Mouse (Mus musculus): Measurements from ENCODE around the gene Cfap126.

Gene Cfap126

DNA sequence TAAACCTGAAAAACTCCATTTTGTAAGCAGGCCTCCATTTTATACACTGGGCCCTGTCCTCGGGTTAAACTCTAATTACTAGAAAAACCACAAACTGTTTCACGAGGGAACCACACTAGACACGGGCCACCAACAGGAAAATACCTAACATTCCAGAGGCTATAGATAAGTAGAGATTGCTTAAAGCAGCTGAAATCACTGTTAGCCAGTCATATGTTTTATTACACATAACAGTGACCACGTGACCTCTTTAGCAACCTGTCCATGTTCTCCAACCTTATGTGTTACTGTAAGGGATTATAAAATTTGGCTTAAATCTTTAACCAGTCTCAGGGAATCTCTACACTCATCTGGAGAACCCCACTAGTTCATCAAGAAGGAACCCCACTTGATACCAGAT is 19.3 kb upstream of the Cfap126 start:
- no peak for DNase-seq (ENCODE audit: low read depth, low spot score)

DNA sequence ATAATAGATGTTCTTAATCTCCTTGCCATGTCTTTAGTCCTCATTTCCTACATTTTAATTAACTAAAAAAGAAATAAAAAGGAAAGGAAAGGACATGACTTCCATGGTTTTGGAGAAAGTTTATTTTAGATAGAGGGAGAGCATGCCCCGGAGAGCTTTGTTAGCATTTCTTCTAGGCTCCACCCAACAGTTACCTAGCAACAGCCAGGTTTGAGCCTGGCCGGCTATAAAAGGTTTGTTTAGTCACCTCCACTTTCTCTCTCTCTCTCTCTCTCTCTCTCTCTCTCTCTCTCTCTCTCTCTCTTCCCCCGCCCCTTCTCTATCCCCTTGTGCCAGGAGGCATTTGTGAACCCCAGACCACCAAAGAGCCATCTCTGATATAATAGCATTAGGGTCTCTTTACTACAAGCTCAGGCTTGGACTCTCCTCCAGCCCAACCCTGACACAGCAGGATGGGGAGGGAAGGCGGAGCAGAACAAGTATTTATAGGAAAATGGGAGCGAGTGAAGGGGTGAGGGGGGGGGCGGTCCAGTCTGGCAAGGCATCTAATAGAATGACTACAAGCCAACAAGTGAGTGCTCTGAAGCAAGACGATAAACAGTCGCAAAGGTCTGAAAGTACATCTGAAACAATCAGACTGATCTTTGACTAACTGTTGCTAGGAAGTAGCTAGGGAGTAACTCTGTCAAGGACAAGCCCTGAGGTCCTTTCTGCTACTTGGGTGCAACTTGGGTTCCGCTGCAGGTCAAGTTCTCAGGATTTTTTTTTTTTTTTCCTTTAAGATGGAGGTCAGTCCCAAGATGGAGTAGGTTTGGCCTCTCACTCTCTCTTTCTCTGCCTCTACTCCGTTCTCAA is 17.4 kb upstream of the Cfap126 start:
- peak; percentile 54 for DNase-seq (ENCODE audit: low read depth, low spot score)

DNA sequence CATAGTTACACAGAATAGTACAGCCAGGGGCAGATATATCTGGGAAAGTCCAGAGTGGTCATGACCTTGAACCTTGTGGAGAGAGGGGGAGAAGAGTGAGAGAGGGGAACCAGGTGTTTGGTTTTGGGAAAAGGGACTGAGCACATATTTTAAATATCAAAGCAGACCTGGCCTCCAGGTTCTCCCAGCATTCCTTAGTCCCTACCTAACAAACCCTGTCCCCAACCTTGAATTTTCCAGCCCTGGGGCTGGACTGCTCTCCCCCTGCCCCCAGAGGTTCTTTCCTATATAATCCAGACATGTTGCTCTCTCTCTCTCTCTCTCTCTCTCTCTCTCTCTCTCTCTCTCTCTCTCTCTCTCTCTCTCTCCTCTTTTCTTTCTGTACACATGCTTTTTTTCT is 16.6 kb upstream of the Cfap126 start:
- no peak for DNase-seq (ENCODE audit: low read depth, low spot score)

DNA sequence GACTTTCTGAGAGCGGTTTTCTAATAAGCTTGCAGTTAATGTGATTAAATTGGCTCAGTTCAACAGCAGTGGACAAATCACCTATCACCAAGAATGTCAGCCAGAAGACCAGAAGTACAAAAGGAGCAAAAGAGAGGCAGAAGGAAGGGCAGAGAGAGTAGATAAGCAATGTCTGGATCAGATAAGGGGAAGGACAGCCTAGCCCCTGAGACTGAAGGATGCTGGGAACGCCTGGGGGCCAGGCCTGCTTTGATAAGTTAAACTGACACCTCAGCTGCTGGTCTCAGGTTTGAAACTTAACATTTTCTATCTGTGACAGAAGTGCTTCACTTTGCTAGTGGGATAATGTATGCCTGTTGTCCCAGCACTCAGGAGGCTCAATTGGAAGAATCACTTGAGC is 16.1 kb upstream of the Cfap126 start:
- no peak for DNase-seq (ENCODE audit: low read depth, low spot score)

DNA sequence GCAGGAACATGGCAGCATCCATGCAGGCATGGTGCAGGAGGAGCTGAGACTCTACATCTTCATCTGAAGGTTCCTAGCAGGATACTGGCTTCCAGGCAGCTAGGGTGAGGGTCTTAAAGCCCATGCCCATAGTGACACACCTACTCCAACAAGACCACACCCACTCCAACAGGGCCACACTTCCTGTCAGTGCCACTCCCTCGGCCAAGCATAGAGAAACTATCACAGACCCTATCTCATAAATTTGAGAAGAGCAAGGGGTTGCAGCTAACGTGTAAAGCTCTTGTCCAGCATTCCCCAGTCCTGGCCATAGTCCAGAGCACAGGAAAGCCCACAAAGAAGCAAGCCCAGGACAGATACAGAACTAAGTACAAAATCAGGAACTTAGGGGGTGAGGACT is 12.7 kb upstream of the Cfap126 start:
- no peak for DNase-seq (ENCODE audit: low read depth, low spot score)

DNA sequence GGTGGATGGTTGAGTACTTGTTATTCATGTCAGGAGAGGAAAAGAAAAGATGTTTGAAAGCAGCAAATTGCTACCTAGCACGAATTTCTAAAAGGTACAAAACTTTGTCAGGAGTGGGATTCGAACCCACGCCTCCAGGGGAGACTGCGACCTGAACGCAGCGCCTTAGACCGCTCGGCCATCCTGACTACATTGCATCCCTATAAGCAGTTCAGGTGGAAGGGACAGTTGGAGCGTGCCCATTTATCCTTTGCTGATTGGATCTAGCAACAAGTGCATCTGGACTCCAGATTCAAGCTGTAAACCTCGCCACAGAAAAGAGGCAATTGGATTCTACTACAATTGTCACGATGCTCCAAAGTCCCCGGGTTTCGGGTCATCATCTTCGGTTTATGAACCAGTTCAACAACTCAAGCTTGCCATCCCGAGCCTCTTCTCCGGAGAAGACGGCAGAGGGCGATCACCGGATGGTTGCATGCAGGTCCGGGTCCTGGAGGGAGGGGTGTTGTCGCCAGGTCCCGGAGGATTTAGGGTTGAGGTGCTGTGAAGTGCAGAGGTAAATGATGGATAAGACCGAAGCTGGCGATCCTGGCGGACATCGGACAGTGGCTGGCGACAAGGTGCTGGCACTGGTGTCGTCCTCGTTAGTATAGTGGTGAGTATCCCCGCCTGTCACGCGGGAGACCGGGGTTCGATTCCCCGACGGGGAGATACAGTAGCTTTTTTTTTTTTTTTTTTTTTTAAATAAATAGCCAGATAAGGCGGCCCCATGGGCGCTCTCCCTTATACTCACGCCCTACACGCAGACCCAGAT is 11.8 kb upstream of the Cfap126 start:
- peak; percentile 90 for DNase-seq (ENCODE audit: low read depth, low spot score)

DNA sequence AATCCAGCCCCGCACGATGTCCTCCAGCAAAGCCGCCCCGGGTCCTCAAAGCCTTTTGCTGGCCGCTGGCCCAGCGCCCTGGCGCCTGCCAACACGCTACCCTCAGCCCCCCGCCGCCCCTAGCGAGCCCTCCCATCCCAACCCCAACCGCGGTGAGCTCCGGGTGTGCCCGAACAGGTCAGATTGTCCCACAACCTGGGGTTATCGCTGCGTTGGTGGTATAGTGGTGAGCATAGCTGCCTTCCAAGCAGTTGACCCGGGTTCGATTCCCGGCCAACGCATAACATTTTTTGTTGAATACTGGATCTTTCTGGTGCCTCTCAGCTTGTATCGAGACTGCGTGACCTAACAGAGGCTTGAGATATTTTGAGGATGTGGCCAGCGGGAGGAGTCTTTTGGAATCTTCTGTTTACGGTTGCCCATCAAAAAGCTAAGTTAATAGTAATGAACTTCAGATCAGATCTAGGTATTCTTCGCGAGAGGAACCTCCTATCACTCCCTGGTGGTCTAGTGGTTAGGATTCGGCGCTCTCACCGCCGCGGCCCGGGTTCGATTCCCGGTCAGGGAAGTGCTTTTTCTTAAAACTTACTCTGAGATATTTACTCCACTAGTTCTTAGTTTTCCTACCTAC is 11.1 kb upstream of the Cfap126 start:
- peak; percentile 91 for DNase-seq (ENCODE audit: low read depth, low spot score)

DNA sequence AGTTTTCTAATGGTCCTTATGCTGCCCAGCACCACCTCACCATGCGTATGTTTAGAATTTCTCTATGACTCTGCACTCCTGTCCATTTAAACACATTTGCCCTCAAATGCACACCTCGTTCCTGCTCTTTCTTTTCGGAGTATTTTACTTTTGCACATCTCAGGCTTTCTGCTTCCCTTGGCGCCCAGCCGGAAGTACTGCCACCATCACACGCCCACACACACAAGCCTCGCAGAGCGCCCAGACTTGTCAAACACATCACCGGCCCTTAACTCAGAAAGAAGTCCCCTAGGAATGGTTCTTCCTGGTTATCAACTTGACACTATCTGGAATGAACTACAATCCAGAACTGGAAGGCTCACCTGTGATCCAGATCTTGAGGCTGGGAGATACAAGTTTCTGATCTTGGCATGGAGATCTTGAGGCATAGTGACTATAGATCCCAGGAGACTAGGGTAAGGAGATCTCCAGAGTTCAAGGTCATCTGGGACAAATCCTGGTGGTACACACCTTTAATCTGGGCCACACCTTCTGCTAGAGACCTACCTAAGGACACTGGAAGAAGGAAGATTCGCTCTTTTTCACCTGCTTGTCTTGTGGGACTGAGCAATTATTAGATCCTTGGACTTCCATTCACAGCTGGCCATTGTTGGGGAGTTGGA is 10.4 kb upstream of the Cfap126 start:
- DNase-seq (ENCODE audit: low read depth, low spot score), result peak; percentile 84

DNA sequence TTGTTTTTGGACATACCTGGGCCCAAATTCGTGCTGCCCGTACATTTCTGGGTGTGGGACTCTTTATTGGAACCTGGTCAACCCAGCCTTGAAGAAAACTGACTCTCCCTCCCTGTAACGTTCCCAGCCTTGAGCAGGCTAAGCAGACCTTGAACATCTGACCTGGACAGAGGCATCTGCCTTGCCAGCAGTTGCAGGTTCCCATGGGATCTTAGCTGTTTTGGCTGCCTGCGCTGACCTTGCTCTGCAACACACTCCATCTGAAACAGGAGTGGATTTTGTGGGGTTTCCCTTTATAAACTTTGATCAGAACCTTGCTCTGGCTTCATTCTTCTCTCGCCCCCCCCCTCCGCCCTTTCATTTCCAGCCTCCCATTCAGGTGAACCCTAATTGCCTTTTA is 8.5 kb upstream of the Cfap126 start:
- DNase-seq (ENCODE audit: low read depth, low spot score), result no peak

DNA sequence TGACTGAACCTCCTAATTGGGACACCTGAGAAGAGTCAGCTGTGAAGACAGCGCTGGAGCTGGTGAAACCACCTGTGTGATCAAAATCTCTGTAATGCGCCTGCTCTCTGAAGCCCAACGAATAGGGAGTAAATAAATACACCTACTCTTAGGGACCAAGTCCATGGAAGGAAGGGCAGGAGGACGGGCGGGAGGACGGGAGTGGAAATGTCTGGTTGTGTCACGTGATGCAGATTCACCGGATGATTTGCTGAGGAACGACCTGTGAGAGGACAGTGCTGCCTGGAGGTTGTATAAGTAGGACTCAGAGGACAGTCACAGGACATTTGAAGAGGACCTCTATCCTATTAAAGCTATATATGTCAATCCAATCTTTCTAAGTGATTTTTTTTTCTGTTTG is 4.1 kb upstream of the Cfap126 start:
- no peak for DNase-seq (ENCODE audit: low read depth, low spot score)

DNA sequence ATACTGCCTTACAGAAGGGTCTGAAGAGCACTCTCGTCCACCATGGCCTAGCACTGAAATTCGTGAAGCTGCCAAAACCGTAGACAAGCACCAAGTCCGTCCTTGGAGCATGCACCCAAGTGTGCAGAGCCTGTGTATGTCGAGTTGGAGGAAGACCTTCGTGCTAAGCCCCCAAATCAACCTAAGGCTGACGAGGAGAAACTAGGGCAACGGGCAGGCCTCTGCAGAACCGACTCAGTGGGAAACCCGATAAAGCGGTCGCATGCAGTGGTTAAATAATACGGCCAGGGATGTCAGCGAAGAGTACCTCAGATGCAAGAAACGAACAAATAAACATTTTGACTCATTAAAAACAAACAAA is 3.1 kb upstream of the Cfap126 start:
- DNase-seq (ENCODE audit: low read depth, low spot score), result no peak

DNA sequence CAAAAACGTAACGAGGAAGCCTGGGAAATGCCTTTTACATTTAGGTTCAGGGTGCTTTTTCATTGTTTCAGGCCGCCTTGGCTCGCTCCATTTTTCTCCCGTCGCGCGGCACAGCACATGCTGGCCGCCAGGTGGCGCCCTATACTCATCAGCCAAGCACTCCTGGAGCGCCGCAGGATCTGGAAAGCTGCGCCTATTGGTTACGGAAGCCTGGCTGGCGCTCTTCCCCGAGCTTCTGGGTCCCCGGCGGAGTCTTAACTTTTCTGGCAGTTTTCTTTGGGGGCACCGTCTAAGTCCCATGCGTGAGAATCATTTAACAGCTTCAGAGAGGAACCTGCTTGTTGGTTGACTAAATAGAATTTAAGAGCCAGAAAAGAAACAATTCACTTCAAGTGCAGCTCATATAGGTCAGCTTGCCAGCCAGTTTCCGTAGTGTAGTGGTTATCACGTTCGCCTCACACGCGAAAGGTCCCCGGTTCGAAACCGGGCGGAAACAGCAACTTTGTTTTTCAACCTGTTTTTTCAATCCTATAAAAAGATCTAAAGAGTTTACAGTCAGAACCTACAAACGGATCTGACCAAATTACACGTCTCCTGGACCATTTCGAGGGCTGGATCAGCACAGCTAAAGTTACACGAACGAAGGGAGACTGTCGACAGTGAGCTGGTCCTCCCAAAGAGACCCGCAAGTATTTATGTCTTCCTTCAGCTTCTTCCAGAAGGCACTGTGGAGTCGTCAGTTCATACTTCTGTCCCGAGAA is 2.5 kb upstream of the Cfap126 start:
- DNase-seq (ENCODE audit: low read depth, low spot score), result peak; percentile 97

DNA sequence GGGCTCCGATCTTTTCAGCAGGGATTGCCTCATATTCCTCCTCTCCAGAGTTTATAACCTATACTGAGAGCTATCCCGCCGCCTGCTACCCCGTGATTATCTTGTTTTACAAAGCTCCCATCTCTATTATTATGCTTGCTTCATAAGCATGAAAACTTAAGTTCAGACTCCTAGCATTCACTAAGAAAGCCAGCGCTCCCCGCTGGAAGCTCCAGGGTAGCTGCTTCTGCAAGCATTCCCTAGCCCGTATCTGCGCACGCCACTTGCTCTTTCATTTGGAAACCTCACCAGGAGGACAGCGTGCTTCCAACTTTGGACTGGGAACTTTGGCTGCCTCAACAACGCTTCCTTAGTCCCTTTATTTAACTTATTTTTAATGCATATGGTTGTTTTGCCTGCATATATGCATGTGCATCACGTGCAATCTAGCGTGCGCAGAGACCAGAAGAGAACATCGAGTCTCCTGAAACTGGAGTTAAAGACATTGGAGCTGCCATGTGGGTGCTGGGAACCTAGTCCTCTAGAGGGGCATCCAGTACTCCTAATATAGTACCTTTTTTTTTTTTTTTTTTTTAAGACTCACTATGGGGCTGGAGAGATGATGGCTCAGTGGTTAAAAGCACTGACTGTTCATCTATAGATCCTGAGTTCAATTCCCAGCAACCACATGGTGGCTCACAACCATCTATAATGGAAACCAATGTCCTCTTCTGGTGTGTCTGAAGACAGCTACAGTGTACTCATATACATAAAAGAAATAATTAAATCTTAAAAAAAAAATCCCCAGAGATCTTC is 1.7 kb upstream of the Cfap126 start:
- peak; percentile 60 for DNase-seq (ENCODE audit: low read depth, low spot score)

DNA sequence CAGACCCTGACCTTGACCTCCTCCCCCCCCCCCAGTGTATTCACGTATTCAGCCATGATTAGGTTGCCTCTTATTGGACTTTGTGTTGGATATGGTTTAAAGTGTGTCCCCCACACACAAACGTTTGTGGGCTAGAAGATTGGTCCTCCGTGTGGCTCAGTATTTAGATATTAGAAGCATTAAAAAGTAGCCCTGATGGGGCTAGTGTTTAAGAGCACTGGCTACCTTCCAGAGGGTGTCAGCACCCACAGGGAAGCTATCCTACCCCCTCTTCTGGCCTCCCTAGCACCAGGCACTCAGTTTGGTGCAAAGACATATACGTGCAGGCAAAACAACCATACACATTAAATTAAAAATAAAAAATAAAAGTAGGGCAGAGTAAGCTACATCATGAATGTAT is 732 bp upstream of the Cfap126 start:
- no peak for DNase-seq (ENCODE audit: low read depth, low spot score)

DNA sequence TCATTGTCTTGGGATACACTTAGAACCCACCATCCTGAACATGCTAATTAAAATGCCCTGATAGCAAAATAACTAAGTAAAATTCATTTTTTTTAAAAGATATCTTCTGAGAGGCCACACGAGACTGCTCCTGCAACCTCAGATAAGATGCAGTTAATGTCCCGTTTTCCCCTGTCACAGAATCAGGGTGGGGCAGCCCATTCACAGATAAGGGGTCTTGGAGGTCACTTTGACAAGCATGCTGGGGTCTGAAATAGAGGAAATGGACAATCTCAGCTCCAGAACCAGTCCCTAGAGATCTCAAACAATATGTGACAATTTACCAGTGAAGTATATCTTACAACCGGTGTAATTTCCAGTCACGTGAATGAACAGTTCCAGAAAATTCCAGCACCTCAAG is 2.6 kb downstream of the Cfap126 start:
- DNase-seq (ENCODE audit: low read depth, low spot score), result no peak

DNA sequence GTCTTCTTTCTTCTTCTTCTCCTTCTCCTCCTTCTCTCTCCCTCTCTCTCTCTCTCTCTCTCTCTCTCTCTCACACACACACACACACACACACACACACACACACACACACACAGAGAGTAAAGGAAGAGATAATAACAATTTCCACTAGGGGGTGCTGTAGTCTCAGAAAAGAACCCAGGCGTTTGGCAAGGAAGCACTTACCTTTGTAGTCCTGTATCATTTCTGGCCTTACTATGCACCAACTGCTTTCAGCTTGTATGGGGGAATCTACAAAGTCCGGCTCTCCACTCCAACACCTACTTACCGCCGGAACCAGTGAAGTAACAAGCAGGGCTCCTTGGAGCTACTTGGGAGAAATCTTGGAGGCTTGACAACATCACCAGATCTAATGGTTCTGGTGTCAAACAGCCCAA is 4.6 kb downstream of the Cfap126 start:
- DNase-seq (ENCODE audit: low read depth, low spot score), result peak; percentile 89

DNA sequence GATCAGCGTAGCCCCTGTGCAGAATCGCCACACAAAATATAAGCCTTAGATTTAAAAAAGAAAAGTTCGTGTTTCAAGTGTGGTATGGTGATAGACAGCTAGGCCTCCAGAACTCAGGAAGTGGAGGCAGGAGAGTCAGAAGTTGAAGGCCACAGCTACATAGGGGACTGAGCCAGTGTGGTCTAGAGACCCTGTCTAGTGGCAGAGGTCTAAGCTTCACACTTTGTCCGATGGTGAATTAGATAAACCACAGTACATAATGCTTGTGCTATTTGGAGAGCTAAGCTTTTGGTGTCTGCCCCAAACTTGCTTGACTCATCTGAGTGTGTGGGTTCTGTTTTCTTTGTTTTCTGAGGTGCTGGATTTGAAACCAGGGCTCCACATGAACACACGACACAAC is 5.3 kb downstream of the Cfap126 start:
- no peak for DNase-seq (ENCODE audit: low read depth, low spot score)

DNA sequence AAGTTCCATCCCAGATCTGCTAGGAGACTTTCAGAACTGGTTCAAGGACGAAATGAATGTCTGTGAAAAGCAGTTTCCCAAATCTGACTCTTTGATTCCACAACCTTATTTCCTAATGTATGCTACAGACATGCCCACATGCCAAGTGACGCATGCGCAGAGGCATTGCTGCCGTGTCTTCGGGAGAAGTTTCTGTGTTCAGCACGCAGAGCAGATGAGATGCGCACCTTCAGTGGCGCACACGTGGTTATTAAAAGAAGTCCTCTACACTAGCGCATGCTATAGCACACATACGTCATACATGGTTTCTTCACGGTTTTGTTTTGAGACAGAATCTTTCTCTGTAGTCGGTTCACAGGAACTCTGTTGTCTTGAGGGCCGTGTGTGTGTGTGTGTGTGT is 5.7 kb downstream of the Cfap126 start:
- no peak for DNase-seq (ENCODE audit: low read depth, low spot score)

DNA sequence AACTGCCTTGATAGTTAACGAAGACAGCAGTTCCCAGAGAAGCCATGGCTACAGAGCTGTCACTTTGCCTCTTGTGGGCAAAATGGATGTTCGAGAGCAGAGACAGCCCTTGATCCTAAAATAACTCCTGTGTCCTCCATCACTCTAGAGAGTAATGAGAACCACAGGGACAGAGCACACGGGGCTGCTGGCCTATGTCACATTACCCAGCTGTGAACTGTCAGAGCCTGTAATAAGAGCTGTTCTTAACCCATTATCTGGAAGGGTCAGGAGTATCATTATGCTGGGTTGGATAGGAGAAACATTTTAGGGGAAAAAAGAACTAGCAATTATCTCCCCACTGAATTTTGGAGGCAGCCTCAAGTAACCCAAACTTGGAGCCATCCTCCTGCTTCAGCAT is 7.2 kb downstream of the Cfap126 start:
- no peak for DNase-seq (ENCODE audit: low read depth, low spot score)

DNA sequence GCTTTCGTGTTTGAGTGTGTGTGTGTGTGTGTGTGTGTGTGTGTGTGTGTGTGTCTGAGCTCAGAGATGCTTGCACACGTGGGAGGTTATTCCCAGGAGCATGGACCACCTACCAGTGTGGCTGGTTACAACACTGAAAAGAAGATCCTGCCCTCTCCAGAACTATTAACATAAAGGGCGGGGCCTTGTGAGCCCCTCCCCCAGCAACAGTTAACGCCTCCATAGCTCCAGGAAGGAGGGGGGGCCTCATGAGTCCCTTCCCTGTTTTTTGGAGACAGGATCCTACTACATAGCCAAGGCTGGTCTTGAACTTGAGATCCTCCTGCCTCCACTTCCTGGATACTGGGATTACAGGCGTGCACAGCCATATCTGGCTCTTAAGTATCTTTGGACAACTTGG is 8.1 kb downstream of the Cfap126 start:
- DNase-seq (ENCODE audit: low read depth, low spot score), result peak; percentile 82

Data from ZHBTc4 (cell line).